Mouse (Mus musculus) monocyte, adult 5-6 weeks (primary cell): Measurements from ENCODE around the gene Ensa. TPM values are rescaled to one million over a fixed set of nuclear protein-coding genes. Genes with fewer than 3 reads are reported as not detected.

Experiments
- ATAC-seq: fragments of 153-309, 156-312 bp; replicated peaks from 2 replicates; pipeline ENCODE4 v1.8.0; 2017; ENCODE audit warnings: mild to moderate bottlenecking; ENCODE audit not compliant: low TSS enrichment, insufficient number of reproducible peaks, severe bottlenecking, poor library complexity, low FRiP score
- total RNA-seq: library from RNA; stranded (forward); fragments of 200-1000, 200-491, 200-594 nt; gene quantifications from 3 replicates; pipeline ENCODE4 v1.2.3, GENCODE M21; 2017

Ensa gene
- total RNA-seq, 1 experiment from 2014 or later, result 131 TPM

DNA sequence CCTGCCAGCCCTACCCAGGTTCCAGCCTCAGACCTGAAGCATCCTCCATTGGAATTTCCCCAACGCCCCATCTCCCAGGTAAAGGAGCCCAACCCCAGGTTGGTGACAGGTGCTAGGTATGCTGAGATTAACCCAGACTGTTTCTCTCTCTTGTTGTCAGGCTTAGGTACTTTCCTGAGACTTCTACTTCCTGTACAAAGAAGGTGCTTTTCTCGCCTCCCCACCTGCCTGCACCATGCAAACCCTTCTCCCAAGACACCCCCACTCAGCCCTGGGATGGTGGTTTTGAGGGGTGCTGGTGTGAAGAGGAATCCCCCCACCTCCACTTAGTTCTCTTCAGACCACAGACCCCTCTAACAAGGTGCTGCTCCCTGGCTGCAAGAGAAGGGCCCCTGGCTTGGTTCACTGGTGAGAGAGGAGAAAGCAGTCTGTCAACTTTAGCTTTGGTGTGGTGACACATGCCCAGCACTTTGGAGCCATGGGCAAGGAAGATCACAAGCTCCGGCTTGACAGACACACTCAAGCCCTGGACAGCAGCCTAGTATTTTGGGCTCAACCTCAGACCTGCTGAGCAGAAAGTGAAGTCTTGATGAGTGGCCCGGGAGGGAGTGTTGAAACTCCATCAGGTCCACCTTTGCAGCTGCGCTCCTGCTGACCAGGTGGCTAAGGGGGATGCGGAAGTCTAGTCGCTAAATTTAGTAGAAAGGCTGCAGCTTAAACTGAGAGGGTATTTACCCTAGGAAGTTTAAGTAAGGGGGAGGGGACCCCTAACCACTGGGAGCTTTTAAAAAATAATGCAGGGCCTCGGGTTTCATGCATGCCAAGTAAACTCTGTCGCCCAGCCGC, 48.3 kb downstream of the Ensa start:
- ATAC-seq, result no peak

DNA sequence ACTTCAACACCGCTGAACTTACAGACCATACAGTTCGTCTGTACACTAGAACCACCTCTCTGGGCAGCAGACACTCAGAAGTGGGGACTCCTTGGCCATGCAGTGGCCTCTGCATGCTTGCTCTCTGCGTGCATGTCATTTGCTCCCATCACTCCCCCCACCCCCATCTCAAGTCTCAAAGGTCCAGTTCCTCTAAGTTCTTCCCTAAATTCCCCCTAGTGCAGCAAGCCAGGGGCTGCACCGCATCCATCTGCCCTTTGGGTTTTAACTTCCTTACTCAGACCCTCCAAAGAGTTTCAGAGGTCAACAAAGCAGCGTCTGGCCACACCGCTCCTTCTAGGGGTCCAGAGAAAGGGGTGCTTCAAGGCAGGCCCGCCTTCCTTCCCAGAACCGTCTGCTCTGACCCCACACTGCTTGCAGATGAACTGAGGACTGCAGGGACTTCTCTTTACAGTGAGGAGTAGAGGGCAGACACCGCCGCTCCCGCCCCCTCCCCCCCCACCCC, 49.0 kb downstream of the Ensa start:
- peak; percentile 23 for ATAC-seq

DNA sequence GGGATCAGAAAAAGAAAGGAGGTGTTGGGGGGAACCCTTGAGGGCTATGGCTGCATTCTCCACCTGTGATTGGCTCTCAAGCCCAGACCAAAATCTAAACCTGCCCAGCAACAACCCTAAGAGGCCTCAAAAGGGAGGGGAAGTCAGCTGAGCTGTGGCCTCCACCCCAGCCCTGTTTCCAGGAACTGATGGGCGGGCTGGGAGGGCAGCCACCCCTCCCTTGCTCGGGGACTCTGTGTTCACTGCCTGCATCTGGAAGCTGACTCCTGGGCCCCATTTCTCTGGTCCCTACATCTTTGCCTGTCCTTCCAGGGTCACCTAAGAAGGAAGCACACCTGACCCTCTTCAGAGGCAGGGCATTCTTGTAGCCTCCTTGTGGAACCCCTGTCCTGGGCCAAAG, 49.4 kb downstream of the Ensa start:
- ATAC-seq, result peak; percentile 57

DNA sequence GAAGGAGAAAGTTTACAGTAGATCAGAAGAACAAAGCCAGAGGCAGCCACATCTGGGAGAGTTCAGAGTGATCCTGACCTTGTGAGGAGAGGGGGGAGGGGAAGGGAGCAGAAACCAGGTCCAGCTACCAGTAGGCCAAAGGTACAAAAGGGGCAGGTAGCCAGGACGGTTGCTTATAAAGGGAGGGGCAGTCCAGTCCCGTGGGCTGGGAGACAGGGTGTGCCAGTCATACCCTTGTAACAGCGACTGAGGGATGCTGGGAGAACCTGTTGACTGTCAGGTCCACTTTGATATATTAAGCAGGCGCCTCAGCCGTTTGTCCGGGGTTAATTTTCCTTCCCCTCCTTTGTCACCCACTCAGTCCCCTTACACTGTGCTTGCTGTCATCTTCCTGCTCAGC, 50.0 kb downstream of the Ensa start:
- no peak for ATAC-seq

DNA sequence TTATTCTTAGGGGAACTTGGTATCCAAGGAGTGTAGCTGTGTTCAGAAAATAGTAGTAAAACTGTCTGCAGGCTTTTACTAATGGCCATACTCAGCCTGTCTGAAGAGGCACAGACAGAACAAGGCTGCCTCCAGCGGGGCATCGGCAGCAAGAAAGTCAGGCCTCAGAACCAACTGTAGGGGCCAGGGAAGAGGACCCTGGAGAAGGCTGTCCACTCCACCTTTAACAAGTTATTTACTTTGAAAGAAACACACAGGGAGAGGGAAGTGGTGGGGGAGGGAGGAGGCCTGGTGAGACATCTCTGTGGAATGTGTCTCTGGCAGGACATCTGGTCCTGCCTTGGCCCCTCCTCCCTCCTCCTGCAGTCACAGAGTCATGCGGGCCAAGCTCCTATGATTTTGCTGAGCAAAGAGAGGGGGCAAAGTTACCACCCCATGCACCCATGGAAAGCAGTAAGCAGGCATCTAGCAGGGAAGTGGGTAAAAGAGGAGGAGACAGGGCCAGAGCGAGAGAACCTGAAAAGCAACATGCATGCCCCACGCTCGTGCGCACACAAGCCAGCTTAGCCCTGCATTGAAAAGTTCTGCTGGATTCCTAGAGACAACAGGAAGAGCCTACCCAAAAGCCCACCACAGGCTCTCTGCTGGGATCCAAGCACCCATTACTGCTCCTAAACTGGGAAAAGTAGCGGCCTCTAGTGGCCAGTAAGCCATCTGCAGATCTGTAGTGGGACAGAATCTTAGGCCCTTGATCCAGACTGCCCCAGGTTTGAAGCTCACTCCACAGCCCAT, 50.7 kb downstream of the Ensa start:
- 0 out of 2 replicates have a peak, but pooled peaks have one; percentile 4 for ATAC-seq

DNA sequence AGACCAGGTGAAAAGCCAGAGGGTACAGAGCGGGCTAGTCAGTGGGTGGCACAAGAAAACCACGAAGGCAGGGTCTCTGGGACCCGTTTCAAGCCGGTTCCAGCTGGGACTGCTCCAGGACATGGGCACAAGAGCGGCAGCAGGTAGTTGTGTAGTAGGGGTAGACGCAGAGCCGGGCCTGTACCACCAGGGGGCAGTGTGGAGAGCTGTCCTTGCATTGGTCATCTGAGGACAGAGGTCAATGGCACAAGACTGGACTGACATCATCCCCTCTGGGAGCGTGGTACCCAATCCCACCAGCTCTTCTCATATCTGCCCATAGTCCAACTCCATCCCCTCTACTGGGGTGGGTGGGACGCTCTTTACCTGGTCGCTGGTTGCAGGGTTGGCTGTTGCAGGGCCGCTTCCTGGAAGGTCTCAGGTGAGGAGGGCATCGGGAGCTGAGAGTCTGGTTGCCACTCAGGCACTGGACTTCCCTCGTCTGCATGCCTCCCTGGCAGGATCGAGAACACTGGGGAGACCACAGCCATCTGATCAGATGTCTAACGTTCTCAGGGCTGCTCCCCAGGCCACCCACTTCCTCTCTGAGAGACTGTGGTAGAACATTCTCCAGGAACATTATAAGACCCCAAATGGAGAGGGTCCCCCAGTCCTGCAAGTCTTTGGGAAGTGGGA, 52.1 kb downstream of the Ensa start:
- ATAC-seq, result 0 out of 2 replicates have a peak, but pooled peaks have one; percentile 14

DNA sequence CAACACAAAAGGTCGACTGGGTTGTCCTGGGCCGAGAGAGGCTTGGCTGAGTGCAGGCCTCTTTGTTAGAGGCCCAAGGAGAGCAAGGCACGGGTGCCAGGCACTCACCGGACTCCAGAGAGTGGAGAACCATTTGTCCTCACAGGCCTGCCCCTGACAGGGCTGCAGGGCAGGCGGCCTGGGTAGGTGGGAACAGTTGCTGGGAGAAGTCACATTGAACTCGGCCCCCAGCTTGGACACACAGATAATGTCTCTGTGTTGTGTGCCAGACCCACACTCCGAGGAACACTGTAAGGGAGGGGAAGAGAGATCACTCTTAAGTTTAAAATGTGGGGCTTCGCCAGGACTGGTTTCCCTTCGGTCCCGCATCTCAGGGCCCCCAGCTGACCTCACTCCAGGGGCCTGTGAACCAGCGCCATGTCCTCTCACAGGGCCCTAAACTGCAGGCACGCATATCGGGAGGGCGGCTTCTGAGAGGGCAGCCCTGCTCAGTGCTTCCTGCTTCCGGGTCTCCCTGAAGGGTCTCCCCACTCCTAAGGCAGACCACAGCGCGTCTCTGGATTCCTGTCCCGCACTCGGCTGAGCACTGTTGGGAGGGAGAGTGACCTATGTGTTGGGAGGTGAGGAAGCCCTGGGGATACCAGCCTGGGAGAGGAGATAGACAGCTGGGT, 52.8 kb downstream of the Ensa start:
- no peak for ATAC-seq

DNA sequence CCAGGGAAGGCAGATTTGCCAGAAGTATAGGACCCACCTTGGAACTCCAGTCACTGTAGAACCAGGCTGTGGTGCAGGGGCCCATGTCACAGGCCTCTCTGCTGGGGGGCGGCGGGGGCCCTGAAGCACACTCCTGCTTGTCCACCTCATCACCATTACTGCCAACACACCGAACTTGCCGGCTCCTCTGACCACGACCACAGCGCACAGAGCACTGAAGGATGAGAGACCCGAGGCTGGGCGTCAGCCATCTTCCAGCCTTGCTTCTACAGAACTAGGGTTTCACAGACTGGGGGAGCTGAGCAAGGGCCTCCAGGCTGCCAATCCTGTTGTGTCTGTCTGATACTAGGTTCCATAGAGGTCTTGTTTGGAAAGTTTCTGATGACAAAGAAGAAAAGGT, 54.8 kb downstream of the Ensa start:
- ATAC-seq, result no peak

DNA sequence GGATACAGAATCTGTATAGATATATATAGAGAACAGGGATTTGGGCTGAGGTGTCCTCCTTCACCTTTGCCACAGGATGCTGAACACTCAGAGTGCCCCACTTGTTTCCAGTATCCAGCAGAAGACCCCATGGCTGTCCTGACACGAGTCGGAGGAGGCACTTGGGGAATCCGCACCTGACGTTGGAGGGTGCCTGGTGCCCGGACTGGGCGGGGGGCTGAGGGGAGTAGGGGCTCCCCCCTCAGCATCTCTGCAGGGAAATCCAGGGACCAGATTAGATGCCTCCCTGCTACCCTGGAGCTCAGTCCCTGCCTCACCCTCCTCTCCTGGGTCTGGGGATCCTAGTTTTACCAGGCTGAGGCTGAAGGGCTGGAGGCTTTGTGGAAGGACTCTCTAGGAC, 55.9 kb downstream of the Ensa start:
- no peak for ATAC-seq

DNA sequence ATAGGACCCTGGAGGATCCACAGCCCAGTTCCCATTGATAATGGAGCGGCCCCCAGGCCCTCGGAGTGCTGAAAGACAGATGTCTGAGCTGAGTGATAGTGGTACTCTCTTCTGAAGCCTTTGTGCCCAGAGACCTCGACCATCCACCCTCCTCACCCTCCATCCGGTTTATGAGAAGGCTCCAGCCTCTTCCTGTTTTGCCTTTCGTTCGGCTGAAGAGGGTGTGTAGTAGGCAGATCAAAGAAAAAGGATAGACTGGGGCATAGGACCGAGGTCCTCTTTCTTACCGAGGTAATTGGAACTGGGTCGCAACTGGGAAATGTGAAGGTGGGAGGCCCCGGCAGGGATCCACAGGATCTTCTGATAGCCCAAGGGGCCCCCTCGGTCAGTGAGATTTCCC, 56.6 kb downstream of the Ensa start:
- no peak for ATAC-seq

Other genes starting within 250 kb of the Ensa start
- not detected in 3 replicates for gene 4930558C23Rik, start 222.2 kb upstream of the Ensa start, total RNA-seq
- 30.7 to 46.7 TPM (median 44.1 TPM) in 3 replicates for gene Arnt, start 190.6 kb upstream of the Ensa start, total RNA-seq
- gene Ctsk, start 125.7 kb upstream of the Ensa start, total RNA-seq, result 0.19 to 0.87 TPM (median 0.75 TPM) in 3 replicates
- gene Ctss, start 98.2 kb upstream of the Ensa start, total RNA-seq, result 2,267 to 4,734 TPM (median 3,937 TPM) in 3 replicates
- gene Hormad1, start 65.3 kb upstream of the Ensa start, total RNA-seq, result not detected in 3 replicates
- gene Golph3l, start 36.1 kb upstream of the Ensa start, total RNA-seq, result 26.6 to 53.1 TPM (median 29.7 TPM) in 3 replicates
- gene Mcl1, start 33.8 kb downstream of the Ensa start, total RNA-seq, result 678 to 973 TPM (median 884 TPM) in 3 replicates
- gene Adamtsl4, start 62.9 kb downstream of the Ensa start, total RNA-seq, result 0.38 to 7.2 TPM (median 0.53 TPM) in 3 replicates
- 1.6 to 7.1 TPM in 2 of 3 replicates, not detected in the other for gene Ecm1, start 114.6 kb downstream of the Ensa start, total RNA-seq
- 15.4 to 29.0 TPM (median 21.4 TPM) in 3 replicates for gene Tars2, start 135.2 kb downstream of the Ensa start, total RNA-seq
- 47.5 to 52.2 TPM (median 48.5 TPM) in 3 replicates for gene Rprd2, start 193.9 kb downstream of the Ensa start, total RNA-seq
- 30.1 to 50.7 TPM (median 32.2 TPM) in 3 replicates for gene Prpf3, start 230.9 kb downstream of the Ensa start, total RNA-seq
- 241 to 323 TPM (median 321 TPM) in 3 replicates for gene Mrps21, start 246.5 kb downstream of the Ensa start, total RNA-seq